Mouse (Mus musculus) heart, embryonic 16.5 days (tissue): Measurements from ENCODE around the gene Shisa7. TPM values are rescaled to one million over a fixed set of nuclear protein-coding genes. Genes with fewer than 3 reads are reported as not detected.
"Not testable (repeated sequence)": the region's sequence is repeated elsewhere in the genome, so short reads cannot be mapped to it uniquely, and the experiment has no call there.

Experiments used
- ATAC-seq: fragments of 200-750 bp; cut with Nextera tagmentation; replicated peaks from 2 replicates; pipeline ENCODE4 v1.8.0; 2017; ENCODE audit warnings: moderate number of reproducible peaks; ENCODE audit not compliant: insufficient read depth, low FRiP score; ENCODE audit errors: extremely low read depth
- H3K27ac ChIP-seq: fragments of 300-500 bp; sonication (generic); 2 replicates; pipeline ENCODE4 v1.5.1; 2014; ENCODE audit warnings: mild to moderate bottlenecking, low read length, control low read depth, moderate library complexity
- H3K27me3 ChIP-seq: fragments of 300-500 bp; sonication (generic); 2 replicates; pipeline ENCODE4 v1.6.1; 2014; ENCODE audit warnings: low read length, mixed read lengths; ENCODE audit not compliant: control insufficient read depth, insufficient read depth
- H3K36me3 ChIP-seq: fragments of 300-500 bp; sonication (generic); 2 replicates; pipeline ENCODE4 v1.6.1; 2014; ENCODE audit not compliant: control insufficient read depth, insufficient read depth
- H3K4me1 ChIP-seq: fragments of 300-500 bp; sonication (generic); 2 replicates; pipeline ENCODE4 v1.6.1; 2014; ENCODE audit warnings: low read length, mixed read lengths; ENCODE audit not compliant: control insufficient read depth, insufficient read depth
- H3K4me2 ChIP-seq: fragments of 300-500 bp; sonication (generic); 2 replicates; pipeline ENCODE4 v1.6.1; 2014; ENCODE audit warnings: low read depth, mild to moderate bottlenecking, control low read depth, low read length
- H3K4me3 ChIP-seq: fragments of 300-500 bp; sonication (generic); 2 replicates; pipeline ENCODE4 v1.5.1; 2014; ENCODE audit warnings: mild to moderate bottlenecking, control low read depth, low read length
- H3K9ac ChIP-seq: fragments of 300-500 bp; sonication (generic); 2 replicates; pipeline ENCODE4 v1.6.1; 2014; ENCODE audit warnings: low read length, control low read depth
- H3K9me3 ChIP-seq: fragments of 300-500 bp; sonication (generic); replicated peaks from 2 replicates; pipeline ENCODE4 v1.6.1; 2016; ENCODE audit warnings: low read length; ENCODE audit not compliant: control insufficient read depth
- WGBS: fragments of 180-500 bp; shearing (Covaris S2); extraction: QIAGEN DNeasy Blood & Tissue Kit; methylation state at CpG from one replicate; pipeline ENCODE4 v1.1.7; 2014; 5-methylcytosine and 5-hydroxymethylcytosine counted together
- polyA plus RNA-seq: library from polyadenylated mRNA; unstranded; fragments of >200 nt; fragmentation: Nextera tagmentation; extraction: Ambion mirVana; gene quantifications from 2 replicates; pipeline ENCODE4 v1.2.1, GENCODE M21; 2015

The Shisa7 gene
- polyA plus RNA-seq, 1 experiment from 2014 or later = 0.05 TPM

GRCm38 (mm10) chr7:4837639-4838038 lies 6.9 kb downstream of the Shisa7 start:
- Histone ChIP-seq H3K9ac (no peak overlapping the region), H3K4me3 (no peak overlapping the region), H3K4me2 (no peak overlapping the region), H3K4me1 (peaks cover 4% of the 10 kb centered on the region; the same call in 1 of the 2 replicates), H3K36me3 (no peaks in the 10 kb centered on the region), H3K9me3 (no peaks in the 10 kb centered on the region), H3K27me3 (peaks cover 63% of the 10 kb centered on the region), H3K27ac (no peak overlapping the region)
- 12% methylated on average over 1 of the region's 1 CpGs for WGBS
- ATAC-seq = no peak

GRCm38 (mm10) chr7:4836351-4836792 lies 8.1 kb downstream of the Shisa7 start:
- H3K9ac ChIP-seq = peak overlapping the region; percentile 63
- peaks cover 60% of the 10 kb centered on the region for H3K27me3 ChIP-seq
- peak; percentile 74; the same call in 1 of the 2 replicates for ATAC-seq

GRCm38 (mm10) chr7:4835631-4836327 lies 8.7 kb downstream of the Shisa7 start:
- H3K9me3 ChIP-seq = no peaks in the 10 kb centered on the region
- no peak for ATAC-seq
- no peaks in the 10 kb centered on the region for H3K36me3 ChIP-seq
- WGBS = 3% methylated on average over 34 of the region's 34 CpGs
- H3K4me2 ChIP-seq = peak overlapping the region; percentile 90
- peak overlapping the region; percentile 27; the same call in 1 of the 2 replicates for H3K9ac ChIP-seq
- H3K4me3 ChIP-seq = peak overlapping the region; percentile 56
- peaks cover 64% of the 10 kb centered on the region for H3K27me3 ChIP-seq
- peaks cover 4% of the 10 kb centered on the region; the same call in 1 of the 2 replicates for H3K4me1 ChIP-seq
- H3K27ac ChIP-seq = no peak overlapping the region

More at GRCm38 (mm10) chr7:4836351-4836792, 8.1 kb downstream of the Shisa7 start:
- H3K4me1 ChIP-seq = peaks cover 4% of the 10 kb centered on the region; the same call in 1 of the 2 replicates
- H3K4me2 ChIP-seq = peak overlapping the region; percentile 90
- WGBS = under 1% methylated on average over 51 of the region's 51 CpGs
- no peak overlapping the region for H3K27ac ChIP-seq
- H3K4me3 ChIP-seq = peak overlapping the region; percentile 56
- H3K36me3 ChIP-seq = no peaks in the 10 kb centered on the region
- no peaks in the 10 kb centered on the region for H3K9me3 ChIP-seq

GRCm38 (mm10) chr7:4830476-4830875 lies 14.0 kb downstream of the Shisa7 start:
- Histone ChIP-seq H3K4me1 (no peaks in the 10 kb centered on the region), H3K36me3 (no peaks in the 10 kb centered on the region), H3K27ac (no peak overlapping the region), H3K4me2 (no peak overlapping the region), H3K4me3 (no peak overlapping the region), H3K9ac (no peak overlapping the region), H3K9me3 (no peaks in the 10 kb centered on the region), H3K27me3 (peaks cover 48% of the 10 kb centered on the region)
- 5% methylated on average over 12 of the region's 12 CpGs for WGBS
- no peak for ATAC-seq

GRCm38 (mm10) chr7:4825365-4825764 lies 19.1 kb downstream of the Shisa7 start:
- Histone ChIP-seq H3K36me3 (no peaks in the 10 kb centered on the region), H3K9ac (no peak overlapping the region), H3K4me1 (peaks cover 6% of the 10 kb centered on the region; the same call in 1 of the 2 replicates), H3K27ac (no peak overlapping the region), H3K4me3 (no peak overlapping the region), H3K9me3 (no peaks in the 10 kb centered on the region), H3K27me3 (peaks cover 9% of the 10 kb centered on the region), H3K4me2 (no peak overlapping the region)
- ATAC-seq = no peak
- WGBS = 46% methylated on average over 4 of the region's 4 CpGs

- no peaks in the 10 kb centered on the region for H3K9me3 ChIP-seq
- no peak for ATAC-seq
- 59% methylated on average over 6 of the region's 6 CpGs for WGBS
- H3K9ac ChIP-seq = no peak overlapping the region
- no peaks in the 10 kb centered on the region for H3K27me3 ChIP-seq
- no peak overlapping the region for H3K4me3 ChIP-seq
- H3K36me3 ChIP-seq = no peaks in the 10 kb centered on the region
- H3K4me1 ChIP-seq = peaks cover 6% of the 10 kb centered on the region; the same call in 1 of the 2 replicates
- no peak overlapping the region for H3K4me2 ChIP-seq
- no peak overlapping the region for H3K27ac ChIP-seq
Measured at GRCm38 (mm10) chr7:4822162-4822907, 22.2 kb downstream of the Shisa7 start.

- ATAC-seq = no peak
- 73% methylated on average over 4 of the region's 4 CpGs for WGBS
- H3K9ac ChIP-seq = no peak overlapping the region
- no peaks in the 10 kb centered on the region for H3K9me3 ChIP-seq
- peaks cover 6% of the 10 kb centered on the region; the same call in 1 of the 2 replicates for H3K4me1 ChIP-seq
- H3K36me3 ChIP-seq = no peaks in the 10 kb centered on the region
- no peak overlapping the region for H3K4me3 ChIP-seq
- H3K27me3 ChIP-seq = no peaks in the 10 kb centered on the region
- no peak overlapping the region for H3K27ac ChIP-seq
- H3K4me2 ChIP-seq = no peak overlapping the region
Measured at GRCm38 (mm10) chr7:4821690-4822089, 22.8 kb downstream of the Shisa7 start.

- H3K4me2 ChIP-seq, ATAC-seq, H3K27ac ChIP-seq, H3K27me3 ChIP-seq, H3K9me3 ChIP-seq, H3K9ac ChIP-seq, H3K4me3 ChIP-seq, H3K4me1 ChIP-seq, H3K36me3 ChIP-seq: not testable (repeated sequence)
- WGBS = 89% methylated on average over 7 of the region's 7 CpGs
Measured at GRCm38 (mm10) chr7:4820925-4821324, 23.6 kb downstream of the Shisa7 start.

- no peaks in the 10 kb centered on the region for H3K36me3 ChIP-seq
- H3K27me3 ChIP-seq = no peaks in the 10 kb centered on the region
- H3K9ac ChIP-seq = no peak overlapping the region
- H3K4me1 ChIP-seq = peaks cover 5% of the 10 kb centered on the region
- no peak overlapping the region for H3K27ac ChIP-seq
- no peak overlapping the region for H3K4me2 ChIP-seq
- ATAC-seq = no peak
- no peak overlapping the region for H3K4me3 ChIP-seq
- no peaks in the 10 kb centered on the region for H3K9me3 ChIP-seq
Measured at GRCm38 (mm10) chr7:4816559-4816958, 27.9 kb downstream of the Shisa7 start.
